Mouse (Mus musculus) cerebellum, adult (tissue): Measurements from ENCODE around the gene Rad54l2.

Experiments used
- ATAC-seq: cut with Nextera tagmentation; 2 replicates; pipeline ENCODE4 v1.9.2; 2017; ENCODE audit warnings: mild to moderate bottlenecking, moderate library complexity, mixed read lengths; ENCODE audit not compliant: insufficient number of reproducible peaks, low FRiP score, low TSS enrichment

Gene Rad54l2

GRCm38 (mm10) chr9:106755776-106756175, 33.2 kb downstream of the Rad54l2 start:
- no peak for ATAC-seq

GRCm38 (mm10) chr9:106754311-106754710, 34.7 kb downstream of the Rad54l2 start:
- no peak for ATAC-seq

GRCm38 (mm10) chr9:106752135-106752534, 36.9 kb downstream of the Rad54l2 start:
- no peak for ATAC-seq

GRCm38 (mm10) chr9:106739962-106740361, 49.0 kb downstream of the Rad54l2 start:
- no peak for ATAC-seq

GRCm38 (mm10) chr9:106739056-106739455, 49.9 kb downstream of the Rad54l2 start:
- ATAC-seq: no peak

- no peak for ATAC-seq
Measured at GRCm38 (mm10) chr9:106738199-106738985, 50.6 kb downstream of the Rad54l2 start.

GRCm38 (mm10) chr9:106733690-106734089, 55.3 kb downstream of the Rad54l2 start:
- ATAC-seq: no peak

GRCm38 (mm10) chr9:106729416-106729815, 59.6 kb downstream of the Rad54l2 start:
- ATAC-seq: no peak

GRCm38 (mm10) chr9:106726891-106727290, 62.1 kb downstream of the Rad54l2 start:
- no peak for ATAC-seq

- ATAC-seq: no peak
Measured at GRCm38 (mm10) chr9:106725435-106725834, 63.6 kb downstream of the Rad54l2 start.

GRCm38 (mm10) chr9:106724864-106725263, 64.1 kb downstream of the Rad54l2 start:
- no peak for ATAC-seq

GRCm38 (mm10) chr9:106716729-106717128, 72.3 kb downstream of the Rad54l2 start:
- ATAC-seq: no peak

- ATAC-seq: no peak
Measured at GRCm38 (mm10) chr9:106716232-106716631, 72.8 kb downstream of the Rad54l2 start.

GRCm38 (mm10) chr9:106712470-106712869, 76.5 kb downstream of the Rad54l2 start:
- ATAC-seq: no peak

- no peak for ATAC-seq
Measured at GRCm38 (mm10) chr9:106692973-106693481, 96.0 kb downstream of the Rad54l2 start.

GRCm38 (mm10) chr9:106688834-106689233, 100.2 kb downstream of the Rad54l2 start:
- no peak for ATAC-seq

- peak; percentile 49; the same call in 1 of the 2 replicates for ATAC-seq
Measured at GRCm38 (mm10) chr9:106686983-106687650, 101.9 kb downstream of the Rad54l2 start.

GRCm38 (mm10) chr9:106685249-106686101, 103.5 kb downstream of the Rad54l2 start, which contains the start of gene Tex264:
Gene Tex264 (minus strand): TSS chr9:106685927.
- peak; percentile 82 for ATAC-seq

- no peak for ATAC-seq
Measured at GRCm38 (mm10) chr9:106684918-106685248, 104.1 kb downstream of the Rad54l2 start.

GRCm38 (mm10) chr9:106684093-106684872, 104.7 kb downstream of the Rad54l2 start:
- no peak for ATAC-seq
